Mouse (Mus musculus) A20 (cell line): ENCODE results near the gene Mobp.

Experiments used
- DNase-seq: peaks from one replicate; pipeline ENCODE4 v3.0.0-alpha.2; 2011; ENCODE audit warnings: low read depth, low spot score

Gene Mobp

DNA sequence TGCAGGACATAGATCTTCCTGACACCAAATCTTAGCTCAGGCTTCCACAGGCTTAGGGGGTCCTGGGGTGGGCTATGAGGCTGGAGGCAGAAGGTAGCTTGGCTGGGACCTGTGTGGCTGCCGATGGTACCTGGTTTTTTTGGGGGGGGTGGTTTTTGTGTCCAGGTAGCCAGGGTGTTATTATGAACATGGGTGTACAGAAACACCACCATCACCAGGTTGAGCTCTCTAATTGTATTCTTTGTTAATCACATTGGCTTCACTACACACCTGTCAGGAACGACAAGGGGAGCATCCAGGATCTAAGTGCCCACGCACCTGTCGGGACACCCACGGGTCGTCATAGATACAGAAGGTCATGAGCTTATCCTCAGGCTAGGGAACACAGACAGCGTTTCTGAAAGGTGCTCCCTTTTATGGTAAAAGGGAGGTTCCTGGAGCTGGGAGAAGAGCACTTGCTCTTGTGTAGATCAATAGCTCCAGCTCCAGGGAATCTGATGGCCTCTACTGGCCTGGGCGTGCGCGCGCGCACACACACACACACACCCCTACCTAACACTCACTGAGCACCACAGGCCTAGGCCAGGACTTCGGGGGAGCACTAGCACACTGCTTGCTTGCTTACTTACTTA is 14.9 kb upstream of the Mobp start:
- DNase-seq = no peak

DNA sequence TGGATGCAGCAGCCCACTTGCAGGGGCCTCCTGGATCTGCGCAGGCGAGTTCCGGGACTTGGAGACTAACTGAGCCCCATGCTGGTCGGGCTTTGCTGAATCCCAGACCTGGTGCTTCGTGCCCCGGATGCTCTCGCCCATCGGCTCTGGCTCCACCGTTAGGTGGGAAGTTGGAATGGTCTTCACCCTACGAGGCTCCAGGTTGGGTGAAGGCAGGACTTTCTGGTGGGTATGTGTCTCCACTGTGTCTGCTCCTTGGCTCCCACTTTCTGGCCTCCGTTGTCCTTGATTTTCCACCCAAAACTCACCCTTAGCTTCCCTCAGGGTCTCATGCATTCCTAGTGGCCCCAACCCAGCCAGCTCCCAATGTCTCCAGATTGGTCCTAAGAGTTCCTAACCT is 14.1 kb upstream of the Mobp start:
- DNase-seq = no peak

DNA sequence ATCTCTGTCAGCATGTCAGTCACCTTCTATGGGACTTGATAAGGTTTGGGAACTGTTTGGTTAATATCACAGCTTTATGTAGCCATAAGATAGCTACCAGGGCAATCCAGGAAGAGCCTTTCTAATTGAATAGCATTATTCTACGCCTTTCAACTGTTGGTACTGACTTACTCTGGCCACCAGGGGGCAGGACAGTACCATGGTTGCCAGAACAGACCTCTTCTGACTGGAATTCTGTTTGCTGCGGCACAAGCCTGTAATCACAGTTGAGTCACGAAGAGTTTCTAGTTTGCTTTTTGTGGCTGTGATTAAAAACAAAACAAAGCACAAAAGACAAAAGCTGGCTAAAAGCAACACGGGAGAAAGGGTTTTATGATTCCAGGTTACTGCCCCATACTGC is 8.9 kb upstream of the Mobp start:
- peak; percentile 67 for DNase-seq

DNA sequence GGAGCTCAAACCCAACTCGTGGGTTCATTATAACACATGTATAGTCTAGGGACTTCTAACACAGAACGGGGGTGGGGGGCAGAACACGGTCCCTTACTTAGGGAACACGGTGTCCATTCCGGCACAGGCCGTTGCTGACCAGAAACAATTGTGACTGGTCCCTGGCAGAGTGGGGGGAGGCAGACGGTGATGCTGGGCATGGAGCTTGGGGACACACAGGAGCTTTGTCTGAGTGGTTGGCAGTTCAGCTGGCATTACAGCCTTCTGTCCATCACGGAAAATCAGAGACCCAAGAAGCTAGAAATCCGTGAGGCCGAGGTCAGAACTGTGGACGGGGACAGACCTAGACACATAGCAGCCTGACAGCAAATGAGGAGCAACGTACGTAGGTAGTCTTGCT is 5.0 kb upstream of the Mobp start:
- no peak for DNase-seq

DNA sequence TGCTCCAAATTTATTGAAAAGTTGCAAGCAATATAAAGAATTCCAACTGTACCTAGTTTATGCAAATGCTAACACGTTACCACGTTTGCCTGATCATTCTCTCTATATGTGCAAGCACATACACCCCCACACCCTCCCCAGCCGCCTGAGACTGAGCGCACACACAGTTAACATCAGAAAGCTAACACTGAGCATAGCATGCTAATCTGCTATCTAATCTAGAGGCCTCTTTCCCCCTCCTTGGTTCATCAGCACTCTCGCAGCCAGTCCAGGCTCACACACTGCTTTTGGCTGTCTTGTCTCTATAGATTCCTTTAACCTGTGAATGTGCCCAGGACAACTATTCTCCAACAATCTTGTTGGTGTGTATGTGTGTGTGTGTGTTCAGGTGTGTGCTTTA is 1.6 kb downstream of the Mobp start:
- no peak for DNase-seq

DNA sequence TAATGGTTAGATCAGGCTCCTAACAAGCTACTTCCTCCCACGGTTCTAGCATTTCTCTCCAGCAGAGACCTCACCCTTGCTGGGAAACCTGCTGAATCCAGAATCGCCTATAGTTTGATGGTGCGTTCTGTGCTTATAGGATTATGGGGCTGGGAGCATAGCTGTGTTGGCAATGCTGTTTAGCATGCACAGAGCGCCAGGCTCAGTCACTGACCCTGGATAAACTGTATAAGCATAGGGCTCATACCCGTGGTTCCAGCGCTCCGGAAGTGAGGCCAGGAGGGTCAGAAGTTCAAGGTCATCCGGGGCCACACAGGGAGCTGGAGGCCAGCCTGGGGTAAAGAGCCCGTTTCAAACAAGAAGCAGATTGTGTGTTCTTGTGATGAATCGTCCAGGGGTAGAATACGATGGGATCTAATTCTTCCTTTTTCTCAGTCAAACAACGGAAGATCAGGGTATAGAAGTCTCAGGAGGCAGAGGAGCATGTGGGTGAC is 2.4 kb downstream of the Mobp start:
- no peak for DNase-seq

DNA sequence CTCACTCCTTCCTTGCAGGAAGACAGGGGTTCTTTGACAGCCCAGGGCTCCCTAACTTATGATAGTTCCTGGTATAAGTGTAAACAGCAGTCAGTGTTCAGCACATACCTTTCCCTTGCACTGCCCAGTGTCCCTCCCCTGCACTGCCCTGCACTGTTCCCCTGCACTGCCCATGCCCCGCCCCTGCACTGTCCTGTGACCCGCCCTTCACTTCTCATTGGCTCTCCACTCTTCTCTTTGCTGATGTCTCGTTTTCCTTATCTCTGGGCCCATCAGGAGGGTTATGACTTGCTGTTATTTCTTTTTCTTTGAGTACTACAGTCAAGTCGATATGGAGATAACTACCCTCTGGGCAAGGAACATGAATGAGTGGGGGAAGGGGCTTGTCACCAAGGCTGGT is 8.5 kb downstream of the Mobp start:
- no peak for DNase-seq

DNA sequence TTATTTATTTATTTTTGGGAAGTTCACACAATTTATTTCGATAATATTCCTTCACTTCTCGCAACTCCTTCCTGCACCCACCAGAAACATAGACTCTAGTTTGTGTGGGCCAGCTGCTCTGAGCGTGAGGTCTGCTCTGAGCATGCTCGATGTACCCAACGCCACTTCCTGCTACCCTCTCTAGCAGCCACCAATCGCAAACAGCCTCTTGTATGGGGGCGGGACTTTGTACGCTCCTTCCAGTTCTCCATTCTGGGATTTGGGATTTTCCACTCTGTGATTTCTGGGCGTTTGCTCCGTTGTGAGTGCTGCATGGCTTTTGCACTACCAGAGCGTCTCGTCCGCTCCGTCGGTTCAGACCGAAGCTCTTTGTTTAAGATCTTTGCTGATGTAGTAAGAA is 14.4 kb downstream of the Mobp start:
- no peak for DNase-seq

DNA sequence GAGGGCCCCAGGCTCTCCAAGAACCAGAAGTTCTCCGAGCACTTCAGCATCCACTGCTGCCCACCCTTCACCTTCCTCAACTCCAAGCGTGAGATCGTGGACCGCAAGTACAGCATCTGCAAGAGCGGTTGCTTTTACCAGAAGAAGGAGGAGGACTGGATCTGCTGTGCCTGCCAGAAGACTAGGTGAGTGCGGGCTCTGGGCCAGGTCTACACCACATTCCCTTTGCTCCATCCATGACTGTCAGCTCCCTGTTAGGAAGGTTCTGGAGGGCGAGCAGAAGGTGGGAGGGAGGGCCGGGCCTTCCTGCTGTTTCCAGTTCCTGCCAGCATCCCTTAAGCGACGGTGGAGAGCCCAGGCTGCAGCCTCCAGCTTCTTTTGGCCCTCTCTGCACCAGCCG is 18.3 kb downstream of the Mobp start:
- DNase-seq = no peak

DNA sequence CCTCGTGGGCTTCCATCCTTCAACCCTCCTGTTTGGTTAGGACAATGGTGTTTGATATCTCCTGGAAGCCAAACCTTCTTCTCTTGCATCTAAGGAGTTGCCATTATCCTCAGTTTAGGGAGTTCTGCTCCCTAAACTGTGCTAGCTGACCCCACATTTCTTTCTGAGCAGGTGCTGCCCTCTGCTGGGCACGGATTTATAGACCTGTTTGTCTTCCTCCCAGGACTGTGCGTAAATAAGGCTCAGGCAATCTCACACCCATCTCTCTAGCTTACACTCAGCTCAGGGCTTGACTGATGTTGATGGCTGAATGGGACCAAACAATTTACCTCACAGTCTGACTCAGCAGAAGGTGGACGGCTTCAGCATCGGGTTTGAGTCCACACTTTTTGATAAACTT is 21.8 kb downstream of the Mobp start:
- peak; percentile 53 for DNase-seq

DNA sequence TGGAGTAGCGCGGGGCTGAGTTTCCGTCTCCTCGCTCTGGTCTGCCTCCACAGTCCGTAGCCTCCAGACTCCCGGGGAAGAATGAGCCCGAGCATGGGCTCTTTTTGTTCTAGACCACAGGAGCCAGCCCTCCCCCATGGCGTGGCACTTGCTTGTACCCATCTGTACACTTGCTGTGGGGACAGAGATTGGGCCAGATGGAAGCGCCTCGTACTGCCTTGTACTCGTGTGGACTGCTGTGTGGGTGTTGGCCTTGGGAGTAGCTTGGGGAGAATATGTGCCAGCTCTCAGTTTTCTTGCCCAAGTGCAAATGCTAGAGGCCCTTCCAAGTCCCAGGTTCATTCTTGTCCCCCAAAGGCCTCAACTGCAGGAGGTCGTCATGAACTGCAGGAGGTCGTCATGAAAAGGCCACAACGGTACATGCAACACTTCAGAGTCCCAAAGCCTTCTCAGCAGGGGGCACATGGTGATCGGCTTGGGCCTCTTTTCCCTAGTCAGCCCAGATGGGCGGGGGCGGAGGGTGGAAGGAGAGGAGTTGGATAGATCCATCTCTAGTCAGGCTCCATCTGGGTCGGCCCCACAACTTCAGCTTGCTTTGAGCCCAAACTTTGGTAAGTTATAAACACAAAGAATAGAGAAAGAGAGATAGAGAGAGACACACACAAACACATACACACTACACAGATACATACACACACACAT is 25.1 kb downstream of the Mobp start:
- DNase-seq = no peak

DNA sequence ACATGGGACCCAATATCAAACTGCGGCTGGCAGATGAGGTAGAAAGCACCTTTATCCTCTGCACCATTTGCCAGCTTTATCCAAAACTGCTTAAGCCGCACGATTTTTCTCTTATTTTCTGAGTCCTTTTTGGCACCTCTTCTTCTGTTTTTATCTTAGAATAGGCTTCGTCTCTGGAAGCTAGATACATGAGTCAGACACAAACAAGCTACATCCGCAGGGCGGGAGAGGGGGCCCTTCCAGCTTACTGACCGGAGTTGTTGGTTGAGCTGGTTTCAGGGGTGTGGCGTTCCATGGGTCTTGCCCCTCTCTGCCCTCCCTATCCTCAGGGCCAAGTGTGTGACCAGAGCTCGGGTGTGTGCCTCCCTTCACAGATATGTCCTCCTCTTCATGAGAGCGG is 29.3 kb downstream of the Mobp start:
- no peak for DNase-seq

DNA sequence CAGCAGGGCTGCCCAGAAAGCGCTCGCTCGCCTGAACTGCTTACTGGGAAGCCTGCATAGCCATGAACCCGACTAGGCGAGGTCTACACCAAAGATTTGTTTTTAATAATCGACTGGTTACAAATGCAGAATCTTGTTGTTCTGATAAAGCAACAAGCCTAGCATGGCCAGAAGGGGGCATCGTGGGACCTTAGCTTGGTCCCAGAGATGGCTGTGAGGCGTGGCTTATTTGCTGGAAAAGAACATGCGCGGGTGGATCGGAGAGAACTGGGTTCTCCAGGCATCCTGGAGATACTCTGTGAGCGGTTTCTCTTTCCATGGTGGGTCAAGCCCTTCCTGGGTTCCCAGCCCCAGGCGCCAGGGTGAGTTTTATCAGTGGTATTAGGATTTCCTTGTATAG is 35.0 kb downstream of the Mobp start:
- peak; percentile 43 for DNase-seq

DNA sequence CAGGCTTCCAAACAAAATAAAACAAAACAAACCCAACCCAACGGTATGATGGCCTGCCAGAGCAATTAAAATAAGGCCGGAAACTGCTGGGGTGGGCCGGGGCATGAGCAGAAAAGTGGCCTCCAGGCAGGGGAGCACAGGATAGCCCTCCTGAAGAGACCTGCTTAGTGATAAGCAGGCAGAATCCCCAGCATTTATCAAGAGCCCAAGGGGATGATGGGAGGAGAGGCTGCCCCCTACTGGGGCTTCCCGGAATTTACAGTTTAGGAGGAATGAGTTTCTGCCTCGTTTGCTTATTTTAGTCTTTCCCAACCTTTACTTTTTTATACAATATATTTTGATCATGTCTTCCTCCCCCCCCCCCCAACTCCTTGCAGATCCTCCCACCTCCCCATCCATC is 37.3 kb downstream of the Mobp start:
- DNase-seq = no peak

DNA sequence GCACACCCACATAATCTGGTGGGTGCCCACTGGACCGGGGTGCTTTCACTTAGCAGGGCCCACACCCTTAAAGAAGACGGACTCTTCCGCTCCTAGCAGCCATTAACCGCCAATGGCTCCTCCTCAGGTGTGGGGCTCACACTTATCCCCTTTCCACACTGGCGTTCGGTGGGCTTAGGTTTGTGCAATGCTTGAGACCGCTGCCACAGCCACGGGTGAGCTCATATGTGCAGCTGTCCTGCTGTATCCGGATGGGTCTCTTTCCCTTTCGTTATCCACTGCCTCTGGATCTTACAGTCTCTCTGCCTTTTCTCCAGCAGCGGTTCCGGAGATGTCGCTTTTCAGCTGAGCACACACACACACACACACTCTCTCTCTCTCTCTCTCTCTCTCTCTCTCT is 41.4 kb downstream of the Mobp start:
- no peak for DNase-seq

DNA sequence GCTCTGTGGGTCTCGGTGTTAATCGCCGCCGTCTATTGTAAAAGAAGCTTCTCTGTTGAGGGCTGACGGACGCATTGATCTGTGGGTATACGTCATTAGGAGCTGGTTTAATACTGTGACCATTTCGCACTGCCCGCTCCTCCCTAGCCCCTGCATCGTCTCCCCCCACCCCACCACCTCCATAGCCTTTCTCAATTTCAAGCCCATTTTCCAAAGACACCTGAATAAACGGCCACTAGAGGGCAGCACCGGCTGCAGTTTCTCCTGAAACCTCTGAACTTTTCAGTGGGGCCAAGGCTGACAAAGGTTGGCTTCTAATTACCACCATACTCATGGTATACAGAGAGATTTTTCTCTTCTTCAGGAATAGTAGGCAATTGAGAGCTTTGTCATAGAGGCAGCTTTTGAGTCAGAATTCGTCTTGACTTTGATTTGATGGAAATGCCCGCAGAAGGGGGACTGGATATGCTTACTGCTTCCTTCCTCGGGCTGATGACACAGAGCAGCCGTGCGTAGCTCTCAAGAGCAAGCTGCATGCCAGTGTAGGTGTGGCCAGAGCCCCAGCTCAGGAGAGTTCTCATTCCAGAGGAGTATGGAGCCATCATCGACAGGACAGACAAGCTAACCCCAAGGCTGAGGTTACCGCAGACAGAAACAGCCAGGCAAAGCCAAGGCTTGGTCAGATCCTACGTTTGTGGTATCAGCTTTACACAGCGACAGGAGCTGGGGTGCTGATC is 42.0 kb downstream of the Mobp start:
- DNase-seq = peak; percentile 62

DNA sequence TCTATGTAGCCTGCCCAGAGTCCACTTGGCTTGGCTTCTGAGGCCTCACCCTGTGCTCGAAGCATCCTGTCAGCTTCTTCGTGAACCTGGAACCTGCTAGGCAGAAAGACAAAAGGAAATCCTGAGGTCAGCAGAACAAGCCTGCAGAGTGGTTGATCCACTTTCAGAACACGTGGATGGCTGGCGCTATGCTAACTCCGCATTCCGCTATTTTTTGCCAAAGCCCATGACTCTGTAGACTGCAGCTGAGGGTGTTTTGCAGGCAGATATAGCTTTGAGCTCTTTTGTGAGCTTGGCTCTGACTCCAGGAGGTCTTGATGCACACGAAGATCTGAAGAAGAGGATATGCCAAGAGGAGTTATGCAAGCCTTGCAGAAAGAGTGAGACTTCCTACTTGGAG is 43.2 kb downstream of the Mobp start:
- DNase-seq = no peak

DNA sequence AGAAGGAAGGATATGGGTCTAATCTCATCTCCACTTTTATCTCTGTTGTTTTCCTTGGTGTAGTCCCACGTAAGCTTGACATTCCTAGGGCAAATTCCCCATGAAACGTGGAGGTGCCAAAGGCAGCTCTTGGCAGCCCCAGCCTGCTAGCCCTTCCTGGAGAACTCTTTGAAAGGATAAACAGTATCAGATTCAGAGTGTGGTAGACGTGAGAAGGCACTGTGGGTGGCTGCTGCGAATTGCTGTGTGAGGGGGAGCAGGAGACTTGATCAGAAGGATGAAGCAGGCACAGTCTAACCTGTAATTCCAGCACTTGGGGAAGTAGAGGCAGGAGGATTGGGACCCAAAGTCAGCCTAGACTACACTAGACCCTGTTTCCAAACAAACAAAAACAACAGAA is 51.4 kb downstream of the Mobp start:
- DNase-seq = no peak

DNA sequence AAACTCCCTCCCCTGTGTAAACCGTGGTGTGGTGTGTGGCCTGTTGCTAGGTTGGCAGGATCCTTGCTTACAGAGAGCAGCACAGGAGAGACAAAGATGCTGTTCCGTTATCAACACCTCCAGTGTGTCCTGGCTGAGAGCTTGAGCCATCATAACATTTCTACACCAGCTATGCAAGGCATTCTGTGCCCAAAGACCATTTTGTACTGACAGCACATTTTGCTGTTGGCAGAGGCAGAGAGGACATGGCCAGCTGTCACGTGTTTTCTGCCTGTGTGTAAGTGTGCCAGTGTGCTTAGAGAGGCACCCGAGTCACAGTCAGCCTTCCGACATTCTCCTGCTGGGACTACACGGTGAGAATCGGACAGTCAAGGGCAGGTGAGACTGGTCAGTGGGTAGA is 52.2 kb downstream of the Mobp start:
- no peak for DNase-seq

DNA sequence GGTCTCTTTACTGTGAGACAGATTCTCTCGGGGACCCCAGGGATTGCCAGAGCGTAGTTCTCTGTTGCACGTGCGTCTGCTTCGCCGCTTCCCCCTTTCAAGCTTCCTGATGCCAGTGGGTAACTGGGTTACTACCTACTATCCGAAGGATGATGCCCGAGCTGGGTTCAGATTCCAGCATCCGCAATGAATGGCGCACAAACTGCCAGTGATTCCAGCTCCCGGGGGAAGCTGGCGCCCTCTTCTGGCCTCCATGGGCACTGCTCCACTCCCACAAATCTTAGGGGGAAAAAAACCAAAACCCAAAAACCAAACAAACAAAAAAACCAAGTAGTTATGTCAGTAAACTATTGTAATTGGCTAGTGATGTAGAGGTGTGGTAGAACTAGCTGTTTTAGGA is 53.2 kb downstream of the Mobp start:
- no peak for DNase-seq

DNA sequence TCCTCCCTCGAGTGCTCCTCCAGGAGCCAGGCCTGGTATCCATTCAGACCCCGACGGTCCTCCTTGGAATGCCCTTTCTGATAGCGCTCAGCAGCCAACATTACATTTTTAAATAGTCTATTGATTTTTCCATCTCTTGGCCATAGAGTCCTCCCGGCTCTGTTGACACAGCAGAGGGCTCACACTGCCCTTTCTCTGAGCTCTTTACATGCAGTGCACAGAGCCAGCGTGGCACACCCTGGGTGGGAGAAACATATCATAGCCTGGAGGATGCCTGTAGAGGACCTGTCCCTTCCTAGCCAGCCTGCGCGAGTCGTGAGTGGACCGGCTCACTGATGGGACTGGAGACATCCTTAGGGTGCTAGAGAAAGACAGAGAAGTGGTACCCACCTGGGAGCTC is 54.4 kb downstream of the Mobp start:
- no peak for DNase-seq

DNA sequence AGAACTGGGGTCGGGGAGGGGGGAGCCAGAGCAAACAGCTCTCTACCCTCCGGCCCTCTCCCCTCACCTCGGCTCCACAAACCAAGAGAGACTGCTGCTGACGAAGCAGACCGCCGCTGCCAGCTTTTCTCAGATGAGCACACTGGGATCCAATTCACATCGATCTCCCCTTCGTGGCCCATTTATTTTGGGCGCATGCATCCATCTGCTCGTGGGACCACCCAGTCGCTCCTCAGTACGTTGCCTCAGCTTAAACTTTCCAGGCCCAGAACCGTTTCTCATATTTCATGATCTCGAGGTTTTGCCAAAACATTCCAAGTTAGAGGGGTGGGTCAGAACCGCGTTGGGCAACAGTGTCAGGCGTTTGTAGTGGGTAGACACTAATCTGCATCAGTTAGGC is 57.4 kb downstream of the Mobp start:
- no peak for DNase-seq

DNA sequence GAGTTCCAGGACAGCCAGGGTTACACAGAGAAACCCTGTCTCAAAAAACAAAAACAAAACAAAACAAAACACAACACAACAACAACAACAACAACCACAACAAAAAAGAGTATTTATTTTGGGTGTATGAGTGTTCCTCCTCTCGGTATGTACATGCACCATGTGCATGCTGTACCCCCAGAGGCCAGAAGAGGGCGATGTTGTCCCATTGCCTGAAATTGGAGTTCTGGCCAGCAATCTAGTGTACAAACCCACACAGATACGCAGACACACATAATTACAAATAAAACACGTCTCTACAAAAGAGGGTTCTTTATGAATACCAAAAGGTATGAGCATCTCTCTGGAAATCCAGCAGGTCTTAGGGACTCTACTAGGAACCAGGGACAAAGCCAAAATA is 60.6 kb downstream of the Mobp start:
- peak; percentile 48 for DNase-seq
